Mouse (Mus musculus) kidney, postnatal 14 days (tissue): Measurements from ENCODE around the gene Snx12.
"Not testable (repeated sequence)": the region's sequence is repeated elsewhere in the genome, so short reads cannot be mapped to it uniquely, and the experiment has no call there.

Source experiments
- DNase-seq: peaks from one replicate; pipeline ENCODE4 v3.0.0; 2022; ENCODE audit warnings: mixed read lengths

The Snx12 gene

DNA sequence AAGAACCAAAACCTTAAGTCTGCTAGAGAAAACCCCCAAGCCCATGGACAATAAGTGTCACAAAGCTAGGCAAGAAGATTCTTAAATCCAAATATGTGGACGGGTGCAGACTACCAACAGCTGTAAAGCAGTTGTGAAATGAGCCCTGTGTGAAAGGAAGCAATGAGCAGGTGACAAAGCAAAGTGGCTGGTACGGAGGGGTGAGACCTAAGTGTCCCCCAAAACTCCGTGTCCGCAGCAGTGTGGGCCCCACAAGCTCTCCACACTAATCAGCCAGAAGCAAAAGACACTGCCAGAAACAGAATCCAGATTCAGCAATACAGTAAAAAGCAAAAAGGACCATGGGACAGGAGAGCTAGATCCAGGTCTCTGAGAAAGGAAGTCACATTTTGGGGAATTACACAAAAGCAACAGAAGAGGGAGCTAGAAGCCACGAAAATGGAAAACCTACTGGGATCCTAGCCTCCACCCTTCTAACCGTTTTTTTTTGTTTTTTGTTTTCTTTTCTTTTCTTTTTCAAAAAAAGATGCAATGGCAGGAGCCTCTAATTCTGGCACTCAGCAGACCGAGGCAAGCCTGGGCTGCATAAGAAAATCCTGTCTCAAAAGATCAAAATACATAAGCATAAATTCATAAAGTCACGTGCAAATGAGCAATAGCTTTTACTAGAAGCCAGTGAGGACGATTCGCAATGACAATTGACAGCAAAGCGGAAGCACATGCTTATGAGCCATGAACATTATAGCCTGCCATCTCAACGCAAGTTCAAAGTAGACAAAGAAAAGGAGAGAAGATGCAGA, 90.2 kb downstream of the Snx12 start:
- peak; percentile 39 for DNase-seq

- DNase-seq: peak; percentile 64
Measured at GRCm38 (mm10) chrX:101131001-101131400, 91.4 kb downstream of the Snx12 start.

- no peak for DNase-seq
Measured at GRCm38 (mm10) chrX:101128559-101128958, 93.8 kb downstream of the Snx12 start.

GRCm38 (mm10) chrX:101126977-101127376, 95.4 kb downstream of the Snx12 start:
- DNase-seq: peak; percentile 22

- peak; percentile 24 for DNase-seq
Measured at GRCm38 (mm10) chrX:101126474-101126955, 95.8 kb downstream of the Snx12 start.

DNA sequence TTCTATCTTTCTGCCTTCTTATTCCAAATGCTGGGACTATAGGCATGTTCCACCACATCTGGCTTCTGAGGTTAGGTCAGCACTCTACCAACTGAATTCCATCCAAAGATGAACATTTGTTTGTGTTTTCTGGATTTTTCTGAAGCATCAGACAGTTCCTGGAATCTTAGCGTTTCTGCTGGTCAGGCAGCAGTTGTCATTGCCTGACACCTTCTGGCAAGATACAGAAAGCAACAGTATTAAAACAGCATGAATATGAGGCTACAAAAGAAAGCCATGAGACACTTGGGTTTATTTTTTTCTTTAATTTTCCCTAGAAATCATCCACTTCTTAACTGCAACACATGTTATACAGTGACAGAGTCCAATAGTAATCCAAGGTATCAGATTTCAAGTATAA, 101.8 kb downstream of the Snx12 start:
- DNase-seq: no peak

DNA sequence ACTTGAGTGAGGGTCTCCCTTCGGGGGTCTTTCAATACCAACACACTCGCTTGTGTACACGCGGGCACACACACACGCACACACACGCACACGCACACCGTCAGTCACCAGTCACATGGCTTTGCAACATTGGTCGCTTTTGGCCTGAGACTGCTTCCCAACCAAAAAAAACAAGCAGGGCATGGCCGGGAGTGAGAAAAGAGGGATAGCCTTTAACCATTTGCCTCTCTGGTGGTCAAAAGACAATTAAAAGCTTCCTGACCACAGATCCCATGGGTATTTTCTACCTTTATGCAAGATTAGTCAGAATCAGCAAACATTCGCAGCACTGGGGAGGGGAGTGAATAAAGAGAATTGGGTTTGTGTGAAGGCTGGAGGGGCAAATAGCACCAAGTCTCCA, 136.4 kb downstream of the Snx12 start, which contains the start of gene Slc7a3:
Gene Slc7a3 (minus strand): TSS at position 101 of the 400 bp plus-strand sequence.
- DNase-seq: no peak

- DNase-seq: not testable (repeated sequence)
Measured at GRCm38 (mm10) chrX:101085211-101085610, 137.2 kb downstream of the Snx12 start.

DNA sequence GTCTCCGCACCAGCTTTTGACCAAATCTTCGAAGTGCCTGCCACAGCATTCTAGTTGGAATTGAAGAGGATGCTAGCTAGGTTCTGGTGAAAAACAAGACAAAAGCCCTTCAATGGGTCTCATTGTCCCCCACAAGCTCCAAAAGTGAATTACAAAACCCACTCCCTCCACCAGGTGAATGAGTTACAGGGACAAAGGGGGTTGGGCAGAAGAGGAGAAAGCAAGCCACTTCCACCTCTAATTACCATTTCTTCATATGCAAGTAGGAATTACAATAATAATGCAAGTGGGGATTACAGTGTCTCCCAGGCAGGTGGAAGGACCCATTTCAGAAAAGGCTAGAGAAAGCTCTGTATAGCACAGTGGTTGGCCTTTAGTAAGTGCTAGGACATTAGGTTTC, 138.2 kb downstream of the Snx12 start:
- DNase-seq: no peak

DNA sequence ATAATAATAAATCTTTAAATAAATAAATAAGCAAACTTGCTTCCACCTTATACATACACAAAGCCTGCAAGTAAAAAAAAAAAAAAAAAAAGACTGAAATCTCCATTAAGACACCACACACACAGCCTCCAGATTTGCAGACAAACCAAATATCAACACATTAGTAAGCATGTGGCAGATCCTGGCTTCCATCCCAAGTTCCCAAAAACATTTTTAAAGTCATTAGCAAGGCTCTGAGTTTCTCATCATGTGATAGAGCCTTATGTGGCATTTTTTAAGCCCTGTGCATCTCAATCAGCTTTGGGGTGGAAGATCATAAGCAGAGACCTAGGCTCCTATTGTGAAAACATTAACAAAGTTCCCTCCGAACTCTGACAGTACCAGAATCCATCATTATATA, 157.1 kb downstream of the Snx12 start:
- DNase-seq: no peak

DNA sequence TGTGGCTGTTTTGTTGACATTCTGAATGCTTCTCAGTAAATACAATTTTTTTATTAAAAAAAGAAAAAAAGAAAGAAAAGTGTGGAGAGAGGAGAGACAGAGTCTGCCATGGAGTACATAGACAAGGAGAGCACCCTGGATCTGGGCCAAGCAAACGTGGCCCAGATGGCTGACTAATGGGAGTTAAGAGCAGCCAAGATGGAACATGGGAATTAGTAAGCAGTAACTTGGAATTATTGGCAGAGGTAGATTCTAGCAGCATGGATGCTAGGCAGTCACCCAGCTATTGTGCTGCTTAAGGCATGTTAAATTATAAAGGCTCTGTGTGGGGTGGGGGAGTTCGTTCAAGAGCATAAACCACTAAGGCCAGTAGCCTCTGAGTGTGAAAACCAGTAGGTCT, 158.9 kb downstream of the Snx12 start:
- DNase-seq: no peak

DNA sequence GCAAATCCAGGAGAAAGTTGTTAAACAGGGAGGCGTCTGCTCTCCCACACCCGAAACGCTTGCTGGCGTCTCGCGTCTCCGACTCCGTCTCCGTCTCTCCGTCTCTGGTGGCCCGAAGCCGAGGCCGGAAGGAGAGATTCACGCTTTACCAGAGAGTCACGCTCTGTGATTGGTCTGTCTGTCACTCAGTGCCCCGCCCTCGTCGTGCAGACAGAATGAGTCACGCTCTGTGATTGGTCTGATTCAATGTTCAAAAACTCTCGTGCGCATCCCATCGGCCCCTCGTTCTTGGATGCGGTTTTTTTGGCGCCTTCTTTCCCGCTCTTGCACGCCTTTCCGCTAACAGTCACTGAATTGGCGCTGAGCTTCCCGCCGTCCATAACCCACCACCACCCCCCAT, 162.8 kb downstream of the Snx12 start, which contains the start of gene Tex11:
Gene Tex11 (minus strand): TSS at position 127 of the 400 bp plus-strand sequence.
- DNase-seq: no peak
